Mouse (Mus musculus) embryonic fibroblast, embryonic 13.5 days (primary cell): ENCODE results near the gene Fam178b. TPM values are rescaled to one million over a fixed set of nuclear protein-coding genes. Genes with fewer than 3 reads are reported as not detected.

ENCODE experiments used
- H3K27ac ChIP-seq: 2 replicates; pipeline ENCODE4 v1.5.1; 2012; ENCODE audit warnings: low read length, control low read depth, inconsistent platforms; ENCODE audit not compliant: insufficient read depth
- H3K4me1 ChIP-seq: 2 replicates; pipeline ENCODE4 v1.6.1; 2011; ENCODE audit warnings: low read length; ENCODE audit not compliant: control insufficient read depth, insufficient read depth
- H3K4me3 ChIP-seq: 2 replicates; pipeline ENCODE4 v1.5.1; 2011; ENCODE audit warnings: mild to moderate bottlenecking, control low read depth, low read length; ENCODE audit not compliant: insufficient read depth
- CTCF ChIP-seq: IDR thresholded peaks from 2 replicates; pipeline ENCODE4 v1.5.1; 2011; ENCODE audit warnings: mild to moderate bottlenecking, control low read depth, low read length, moderate library complexity, borderline replicate concordance; ENCODE audit not compliant: insufficient read depth
- POLR2A ChIP-seq: IDR thresholded peaks from 2 replicates; pipeline ENCODE4 v1.6.1; 2011; ENCODE audit warnings: low read depth, mild to moderate bottlenecking, control low read depth, low read length, moderate library complexity
- polyA plus RNA-seq: library from polyadenylated mRNA; stranded (reverse); fragments of >200 nt; gene quantifications from 2 replicates; pipeline ENCODE4 v1.2.4, GENCODE M21; 2011; ENCODE audit warnings: low read depth; ENCODE audit not compliant: missing spikeins, insufficient read length

The Fam178b gene
- polyA plus RNA-seq = not detected in 2 replicates

- no peak within 1 kb of the TSS for H3K4me3 ChIP-seq
- H3K27ac ChIP-seq = no peak within 1 kb of the TSS
- TF ChIP-seq CTCF (no peak), POLR2A (no peak)
- no peaks in the 10 kb centered on the region for H3K4me1 ChIP-seq
Measured at GRCm38 (mm10) chr1:36682620-36683355, at the start of gene Fam178b. Fam178b (minus strand) TSS chr1:36683183.

GRCm38 (mm10) chr1:36724057-36724431 is 41.1 kb upstream of the Fam178b start:
- H3K27ac ChIP-seq = no peak overlapping the region
- H3K4me1 ChIP-seq = 0 out of 2 replicates have a peak, but pooled peaks cover 3% of the 10 kb centered on the region
- no peak overlapping the region for H3K4me3 ChIP-seq
- TF ChIP-seq POLR2A = no peak
- no peak for TF ChIP-seq CTCF

- H3K4me3 ChIP-seq = no peak overlapping the region
- H3K4me1 ChIP-seq = 0 out of 2 replicates have a peak, but pooled peaks cover 3% of the 10 kb centered on the region
- no peak overlapping the region for H3K27ac ChIP-seq
- TF ChIP-seq POLR2A (no peak), CTCF (no peak)
Measured at GRCm38 (mm10) chr1:36723146-36724056, 40.4 kb upstream of the Fam178b start.

- Histone ChIP-seq H3K27ac (no peak overlapping the region), H3K4me3 (no peak overlapping the region), H3K4me1 (0 out of 2 replicates have a peak, but pooled peaks cover 3% of the 10 kb centered on the region)
- TF ChIP-seq POLR2A (no peak), CTCF (no peak)
Measured at GRCm38 (mm10) chr1:36718786-36719185, 35.8 kb upstream of the Fam178b start.

- H3K27ac ChIP-seq = no peak within 1 kb of the TSS
- no peaks in the 10 kb centered on the region for H3K4me1 ChIP-seq
- TF ChIP-seq POLR2A (no peak), CTCF (no peak)
- H3K4me3 ChIP-seq = no peak within 1 kb of the TSS
Measured at GRCm38 (mm10) chr1:36714311-36714710, 31.3 kb upstream of the Fam178b start, which contains the start of gene Actr1b. Actr1b (minus strand) TSS chr1:36714422.

- no peak for TF ChIP-seq CTCF
- TF ChIP-seq POLR2A = no peak
- no peak overlapping the region for H3K27ac ChIP-seq
- peaks cover 5% of the 10 kb centered on the region for H3K4me1 ChIP-seq
- no peak overlapping the region for H3K4me3 ChIP-seq
Measured at GRCm38 (mm10) chr1:36711104-36711503, 28.1 kb upstream of the Fam178b start.

GRCm38 (mm10) chr1:36709854-36710280 is 26.9 kb upstream of the Fam178b start, which contains the start of gene 4933424G06Rik:
4933424G06Rik (plus strand) TSS chr1:36710149.
- H3K4me1 ChIP-seq = peaks cover 5% of the 10 kb centered on the region
- peak within 1 kb of the TSS; percentile 94 for H3K4me3 ChIP-seq
- H3K27ac ChIP-seq = peak within 1 kb of the TSS; percentile 63
- TF ChIP-seq CTCF (no peak), POLR2A (peak; percentile 80)

- Histone ChIP-seq H3K4me3 (peak overlapping the region; percentile 94), H3K27ac (peak overlapping the region; percentile 63), H3K4me1 (peaks cover 5% of the 10 kb centered on the region)
- TF ChIP-seq CTCF (no peak), POLR2A (no peak)
Measured at GRCm38 (mm10) chr1:36709055-36709853, 26.3 kb upstream of the Fam178b start.

- Histone ChIP-seq H3K4me1 (peaks cover 5% of the 10 kb centered on the region), H3K4me3 (peak overlapping the region; percentile 94), H3K27ac (no peak overlapping the region)
- no peak for TF ChIP-seq POLR2A
- TF ChIP-seq CTCF = no peak
Measured at GRCm38 (mm10) chr1:36708626-36709025, 25.6 kb upstream of the Fam178b start.
